Mouse (Mus musculus) spleen, embryonic (tissue): Measurements from ENCODE around the gene Zdhhc18.

Experiments used
- CTCF ChIA-PET: fragments of 350-600 bp; sonication (Branson Sonifier 250); formaldehyde crosslinking; loops from one replicate; lab custom pipeline; 2022; lab: Charles Lee

Zdhhc18 gene

GRCm38 (mm10) chr4:133612416-133612815, 37.5 kb downstream of the Zdhhc18 start:
- CTCF ChIA-PET: interaction anchor here (0.6 kb wide), 1 partner anchor 273 kb away, joined by 3 read pairs; no protein-coding TSS in a partner anchor

GRCm38 (mm10) chr4:133611815-133612214, 38.1 kb downstream of the Zdhhc18 start:
- CTCF ChIA-PET: interaction anchor here (0.7 kb wide), 1 partner anchor 38 kb away, joined by 5 read pairs; no protein-coding TSS in a partner anchor

GRCm38 (mm10) chr4:133609719-133610118, 40.2 kb downstream of the Zdhhc18 start:
- CTCF ChIA-PET: interaction anchor here (0.6 to 0.8 kb wide), 2 partner anchors 17 to 230 kb away, joined by 5 to 12 read pairs; no protein-coding TSS in a partner anchor

DNA sequence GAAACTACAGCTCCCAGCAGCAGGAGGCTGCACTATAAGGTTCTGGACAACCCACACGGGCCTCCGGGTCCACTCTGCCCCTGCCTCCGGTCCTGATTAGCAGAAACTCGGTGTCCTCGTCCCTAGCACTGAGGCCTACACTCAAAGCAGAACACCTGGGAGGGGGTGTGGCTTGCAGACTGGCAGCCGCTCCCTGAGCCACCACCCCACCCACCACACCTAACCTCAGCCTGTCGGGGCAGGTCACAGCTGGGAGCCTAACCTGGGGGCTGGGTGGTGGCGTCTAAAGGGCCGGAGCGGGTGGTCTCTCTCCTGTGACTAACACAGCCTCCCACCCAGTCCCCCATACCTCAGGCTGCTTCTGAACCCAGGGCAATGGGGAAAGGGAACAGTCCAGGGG, 42.7 kb downstream of the Zdhhc18 start:
- CTCF ChIA-PET: interaction anchor here (0.5 to 1.5 kb wide), 3 partner anchors 12 to 224 kb away, joined by 3 to 5 read pairs (median 5); no protein-coding TSS in a partner anchor

- CTCF ChIA-PET: interaction anchor here (1.3 kb wide), 1 partner anchor 28 kb away, joined by 3 read pairs; no protein-coding TSS in a partner anchor
Measured at GRCm38 (mm10) chr4:133605330-133605729, 44.6 kb downstream of the Zdhhc18 start.

GRCm38 (mm10) chr4:133604856-133605255, 45.1 kb downstream of the Zdhhc18 start:
- CTCF ChIA-PET: interaction anchor here (0.5 to 1.3 kb wide), 3 partner anchors 29 to 163 kb away, joined by 3 to 12 read pairs (median 7); no protein-coding TSS in a partner anchor

- CTCF ChIA-PET: interaction anchor here (0.5 kb wide), 1 partner anchor 154 kb away, joined by 12 read pairs; no protein-coding TSS in a partner anchor
Measured at GRCm38 (mm10) chr4:133604175-133604574, 45.8 kb downstream of the Zdhhc18 start.

DNA sequence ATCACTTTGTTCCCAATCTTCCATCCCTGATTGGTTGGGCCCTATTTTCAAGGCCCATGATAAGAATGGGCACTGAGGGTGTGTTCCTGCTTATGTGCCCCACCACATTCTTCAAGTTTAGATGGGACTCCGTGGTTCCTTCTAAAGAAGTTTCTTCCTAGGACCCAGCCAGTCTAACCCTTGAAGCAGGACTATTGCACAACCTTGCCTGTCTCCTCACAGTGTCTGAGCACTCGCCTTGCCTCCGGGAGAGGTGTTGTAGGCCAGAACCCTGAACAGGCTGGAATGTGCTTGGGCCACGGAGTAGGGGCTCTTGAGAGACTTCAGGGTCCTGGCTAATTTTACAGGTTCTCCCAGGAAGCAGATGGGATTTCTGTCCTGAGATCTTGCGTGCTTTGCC, 46.9 kb downstream of the Zdhhc18 start:
- CTCF ChIA-PET: no interaction called here

DNA sequence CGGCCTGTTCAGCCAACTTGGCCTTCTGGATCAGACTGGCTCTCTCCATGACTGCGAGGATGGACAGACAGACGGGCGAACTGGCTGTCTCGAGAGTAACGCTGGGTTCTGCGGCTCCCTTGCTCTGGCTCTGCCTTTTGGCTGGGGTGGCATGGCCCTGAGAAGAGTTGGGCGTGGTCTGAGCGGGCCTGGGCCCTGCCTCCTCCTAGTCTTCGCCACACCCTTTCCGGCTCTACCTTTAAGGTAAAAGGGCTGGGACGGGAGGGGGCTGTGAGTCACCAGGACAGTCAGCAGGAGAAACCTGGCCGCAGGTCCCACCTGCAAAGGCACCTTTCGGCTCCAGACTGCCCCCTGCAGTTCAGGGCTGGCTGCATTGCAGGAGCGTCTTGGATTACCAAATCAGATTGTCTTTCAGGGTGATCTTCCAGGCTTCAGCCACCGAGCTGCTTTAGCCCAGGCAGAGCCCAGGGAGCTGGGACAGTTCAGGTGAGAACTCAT, 48.2 kb downstream of the Zdhhc18 start, which contains the start of gene Sfn:
Sfn (minus strand) TSS at position 448 of the 498 bp plus-strand sequence.
- CTCF ChIA-PET: interaction anchor here (1.2 kb wide), 1 partner anchor 34 kb away, joined by 3 read pairs; no protein-coding TSS in a partner anchor

- CTCF ChIA-PET: no interaction called here
Measured at GRCm38 (mm10) chr4:133600306-133600705, 49.6 kb downstream of the Zdhhc18 start.

- CTCF ChIA-PET: no interaction called here
Measured at GRCm38 (mm10) chr4:133599571-133600073, 50.3 kb downstream of the Zdhhc18 start.

DNA sequence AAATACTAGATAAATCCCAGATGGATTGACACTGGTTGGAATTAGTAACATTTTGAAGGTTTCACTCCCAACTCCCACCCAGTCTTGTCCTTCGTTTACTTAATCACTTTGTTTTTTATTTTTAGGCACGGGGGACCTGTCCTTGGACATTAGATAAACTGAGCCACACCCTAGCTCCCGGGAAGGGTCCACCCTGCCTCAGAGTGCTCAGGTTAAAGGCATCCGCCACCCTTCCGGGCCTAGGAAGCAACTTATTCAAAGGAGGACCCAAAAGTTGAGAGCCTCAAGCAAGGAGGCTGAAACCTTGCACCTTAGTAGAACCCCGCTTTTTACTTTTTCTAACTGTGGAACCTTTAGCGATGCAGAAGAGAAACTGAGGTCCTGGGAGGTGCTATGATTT, 50.8 kb downstream of the Zdhhc18 start:
- CTCF ChIA-PET: no interaction called here

DNA sequence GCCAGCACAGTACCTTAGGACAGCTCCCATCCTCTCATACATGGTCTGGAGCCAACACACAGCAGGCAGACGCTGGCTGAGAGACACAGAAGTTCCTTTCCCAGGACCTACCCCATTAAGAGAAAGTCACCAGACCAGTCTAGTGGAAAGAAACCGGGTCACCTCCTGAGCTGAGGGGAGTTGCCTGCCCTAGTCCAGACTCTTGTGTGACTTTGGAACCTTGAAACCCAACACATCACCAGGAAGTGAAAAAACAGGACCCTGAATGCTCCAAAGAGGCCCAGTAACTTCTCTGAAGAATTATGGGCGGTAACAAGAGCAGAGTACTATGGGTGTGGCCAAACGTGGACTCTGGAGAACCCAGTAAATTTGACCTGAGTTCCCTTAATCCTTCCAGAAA, 51.3 kb downstream of the Zdhhc18 start:
- CTCF ChIA-PET: interaction anchor here (0.6 kb wide), 1 partner anchor 56 kb away, joined by 6 read pairs; no protein-coding TSS in a partner anchor

DNA sequence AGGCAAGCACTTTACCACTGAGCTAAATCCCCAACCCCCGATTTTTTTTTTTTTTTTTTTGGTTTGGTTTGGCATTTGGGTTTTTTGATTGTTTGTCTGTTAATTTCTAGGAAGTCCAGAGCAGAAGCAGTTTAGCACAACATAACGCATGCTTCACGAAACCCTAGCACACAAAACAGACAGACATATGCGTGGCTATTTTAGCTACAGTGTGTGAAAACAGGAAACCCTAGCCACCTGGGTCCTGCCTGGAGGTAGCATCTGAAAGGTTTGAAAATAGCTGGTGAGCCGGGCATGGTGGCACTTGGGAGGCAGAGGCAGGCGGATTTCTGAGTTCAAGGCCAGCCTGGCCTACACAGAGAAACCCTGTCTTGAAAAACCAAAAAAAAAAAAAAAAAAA, 53.9 kb downstream of the Zdhhc18 start:
- CTCF ChIA-PET: no interaction called here

GRCm38 (mm10) chr4:133595538-133595937, 54.4 kb downstream of the Zdhhc18 start:
- CTCF ChIA-PET: interaction anchor here (0.5 to 1.1 kb wide), 5 partner anchors 12 to 236 kb away, joined by 3 to 5 read pairs (median 3); partner anchors contain the start of gene Zdhhc18

DNA sequence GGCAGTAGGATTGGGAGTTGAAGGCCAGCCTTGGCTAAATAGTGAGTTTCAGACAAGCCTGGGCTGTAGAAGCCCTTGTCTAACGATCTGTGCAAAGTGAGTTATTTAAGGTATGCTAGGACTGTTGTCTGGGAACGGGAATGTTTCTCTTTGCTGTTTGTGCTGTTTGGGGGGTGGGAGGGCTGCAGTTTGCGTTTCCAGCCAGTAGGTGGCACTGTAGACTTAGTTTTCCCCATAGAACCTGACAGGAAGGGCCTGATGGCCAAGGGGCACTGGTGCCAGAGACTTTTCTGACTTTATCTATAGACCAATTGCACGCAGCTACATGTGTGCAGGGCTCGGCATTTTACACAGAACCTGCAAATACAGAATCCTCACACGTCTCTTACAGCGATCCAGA, 57.4 kb downstream of the Zdhhc18 start:
- CTCF ChIA-PET: interaction anchor here (0.7 to 1.2 kb wide), 3 partner anchors 104 to 159 kb away, joined by 3 to 15 read pairs (median 3); no protein-coding TSS in a partner anchor

- CTCF ChIA-PET: interaction anchor here (0.6 to 0.9 kb wide), 3 partner anchors 35 to 1072 kb away, joined by 3 to 5 read pairs (median 4); no protein-coding TSS in a partner anchor
Measured at GRCm38 (mm10) chr4:133584059-133584951, 65.6 kb downstream of the Zdhhc18 start, which contains the start of gene Gpn2. Gene Gpn2, plus strand, starts transcription at chr4:133584362.

- CTCF ChIA-PET: interaction anchor here (0.6 to 0.9 kb wide), 2 partner anchors 35 to 1071 kb away, joined by 3 to 4 read pairs; no protein-coding TSS in a partner anchor
Measured at GRCm38 (mm10) chr4:133583690-133584058, 66.3 kb downstream of the Zdhhc18 start.

- CTCF ChIA-PET: no interaction called here
Measured at GRCm38 (mm10) chr4:133577983-133578382, 72.0 kb downstream of the Zdhhc18 start.

DNA sequence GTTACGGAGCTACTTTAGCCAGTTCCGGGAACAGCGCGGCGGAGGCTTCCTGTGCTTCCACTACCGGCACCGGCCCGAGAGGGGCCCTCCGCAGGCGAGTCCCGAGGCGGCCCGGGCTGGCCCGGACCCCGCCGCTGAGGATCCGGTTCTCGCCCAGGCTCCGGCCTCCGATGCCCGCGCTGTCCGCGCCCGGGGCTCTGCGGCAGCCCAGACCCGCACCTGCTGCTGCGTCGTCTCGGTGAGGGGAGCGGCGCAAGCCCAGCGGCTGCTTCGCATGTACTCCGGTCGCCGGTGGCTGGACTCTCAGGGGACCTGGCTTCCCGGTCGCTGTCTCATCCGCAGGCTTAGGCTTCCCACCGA, 75.1 kb downstream of the Zdhhc18 start:
- CTCF ChIA-PET: no interaction called here
